Mouse (Mus musculus): ENCODE measurements around the gene Pdcd4. TPM values are rescaled to one million over a fixed set of nuclear protein-coding genes. Genes with fewer than 3 reads are reported as not detected.
"Not testable (repeated sequence)": the region's sequence is repeated elsewhere in the genome, so short reads cannot be mapped to it uniquely, and the experiment has no call there.

Pdcd4 gene
- polyA plus RNA-seq, 1 experiment, result 78.0 TPM

DNA sequence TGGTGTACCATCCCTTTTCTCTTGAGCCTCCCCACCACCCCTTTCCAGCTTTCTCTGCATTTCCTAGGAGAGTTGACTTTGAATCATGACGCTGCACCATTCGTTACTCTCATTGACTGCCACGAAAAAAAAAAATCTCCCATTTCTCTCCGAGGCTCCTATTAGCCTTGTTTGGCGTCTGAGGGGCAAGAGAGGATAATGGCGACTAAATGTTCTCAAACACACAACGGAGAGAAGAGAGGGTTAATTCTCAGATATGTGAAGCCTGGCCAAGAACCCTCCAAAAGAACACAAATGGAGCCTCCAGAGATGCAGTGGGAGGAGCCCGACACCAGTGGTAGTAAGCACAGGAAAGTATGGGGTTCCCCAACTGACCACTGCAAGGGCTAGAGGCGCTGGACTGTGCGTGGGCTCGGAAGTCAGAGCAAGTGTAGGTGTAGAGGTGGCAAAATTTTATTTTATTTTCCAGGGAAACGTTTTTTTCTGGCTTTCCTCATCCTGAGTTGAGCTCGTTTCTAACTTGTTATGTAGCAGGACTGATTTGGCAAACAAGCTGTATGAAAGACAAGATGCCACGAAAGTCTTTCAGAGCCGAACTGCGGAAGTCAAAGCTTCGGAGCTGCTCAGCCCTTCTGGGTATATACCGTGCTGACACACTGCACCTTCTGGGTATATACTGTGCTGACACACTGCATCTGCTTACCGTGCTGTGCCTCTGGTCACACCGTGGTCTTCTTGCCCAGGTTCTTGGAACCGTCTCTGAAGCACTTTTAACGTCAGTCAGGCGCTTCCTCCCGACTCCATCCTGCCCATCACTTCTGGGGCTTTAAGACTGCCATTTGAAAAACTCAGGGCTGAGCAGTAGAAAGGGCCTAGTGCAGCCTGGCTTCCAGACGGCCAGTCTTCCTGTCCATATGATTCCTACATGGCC is 7.2 kb downstream of the Pdcd4 start:
- no peak for DNase-seq (ENCODE audit: extremely low spot score in 1 of 2, low spot score in 1 of 2)

DNA sequence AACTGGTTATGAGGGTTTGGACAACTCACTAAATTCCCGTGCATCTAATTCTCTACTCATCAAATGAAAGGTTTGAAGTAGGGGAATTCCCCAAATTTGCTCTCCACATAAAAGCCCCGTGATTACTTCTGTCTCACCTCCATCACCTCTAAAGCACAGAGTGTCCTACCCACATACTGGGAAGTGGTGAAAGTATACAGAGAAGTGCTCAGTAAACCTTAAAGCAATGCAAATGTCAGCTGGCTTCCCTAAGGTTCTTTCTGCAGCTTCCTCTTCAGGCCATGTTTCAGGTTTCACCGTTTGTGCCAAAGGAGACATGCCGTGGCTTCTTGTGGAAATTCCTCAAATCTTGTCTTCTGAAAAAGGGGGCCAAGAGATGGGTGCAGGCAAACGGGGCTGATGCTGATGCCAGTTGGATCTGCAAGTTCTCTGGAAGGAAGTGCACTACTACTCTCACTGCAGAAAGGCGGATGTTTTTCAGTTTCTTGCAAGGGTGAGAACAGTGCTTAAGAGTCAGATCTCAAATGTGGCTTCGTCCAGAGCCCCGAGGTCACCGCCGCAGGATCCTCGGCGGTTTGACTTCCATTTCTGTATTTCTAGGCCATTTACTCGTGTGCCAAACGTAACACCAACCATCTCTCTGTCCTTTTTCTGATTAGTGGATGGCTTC is 8.0 kb downstream of the Pdcd4 start:
- DNase-seq (ENCODE audit: extremely low spot score in 1 of 2, low spot score in 1 of 2), result no peak

DNA sequence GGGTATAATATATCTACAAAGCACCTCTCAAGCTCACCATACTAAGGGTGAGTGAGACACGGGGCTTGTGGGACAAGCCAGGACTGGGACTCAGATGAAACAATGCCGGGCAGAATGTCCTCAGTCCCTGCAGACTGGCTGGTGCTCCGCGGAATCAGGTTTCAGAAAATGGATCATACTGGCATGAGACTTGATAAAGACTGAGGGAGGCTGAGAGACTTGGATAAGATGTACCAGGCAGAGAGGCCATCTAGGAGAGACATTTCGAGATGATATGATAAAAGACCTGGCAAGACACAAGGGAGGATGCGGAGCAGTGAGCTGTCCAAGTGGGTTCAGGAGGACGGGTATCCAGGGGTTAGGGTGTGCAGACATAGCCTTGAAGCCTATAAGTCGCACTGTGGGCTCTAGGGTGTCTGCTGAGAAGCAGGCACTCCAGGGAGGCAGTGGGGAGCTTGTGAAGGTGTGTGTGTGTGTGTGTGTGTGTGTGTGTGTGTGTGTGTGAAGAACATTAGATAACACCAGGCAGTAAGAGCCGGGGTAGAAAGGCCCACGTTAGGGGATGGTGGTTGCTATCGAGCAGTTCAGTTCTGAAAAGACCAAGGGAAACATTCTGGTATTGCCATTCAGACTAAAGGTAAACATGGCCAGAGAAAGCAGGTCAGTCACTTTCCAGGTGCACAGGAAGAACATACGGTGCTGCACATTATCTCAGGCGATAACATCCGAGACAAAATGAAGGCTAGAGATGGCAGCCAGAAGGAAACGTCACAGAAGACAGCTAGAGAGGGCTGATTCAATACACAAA is 10.1 kb downstream of the Pdcd4 start:
- DNase-seq (ENCODE audit: extremely low spot score in 1 of 2, low spot score in 1 of 2), result no peak

DNA sequence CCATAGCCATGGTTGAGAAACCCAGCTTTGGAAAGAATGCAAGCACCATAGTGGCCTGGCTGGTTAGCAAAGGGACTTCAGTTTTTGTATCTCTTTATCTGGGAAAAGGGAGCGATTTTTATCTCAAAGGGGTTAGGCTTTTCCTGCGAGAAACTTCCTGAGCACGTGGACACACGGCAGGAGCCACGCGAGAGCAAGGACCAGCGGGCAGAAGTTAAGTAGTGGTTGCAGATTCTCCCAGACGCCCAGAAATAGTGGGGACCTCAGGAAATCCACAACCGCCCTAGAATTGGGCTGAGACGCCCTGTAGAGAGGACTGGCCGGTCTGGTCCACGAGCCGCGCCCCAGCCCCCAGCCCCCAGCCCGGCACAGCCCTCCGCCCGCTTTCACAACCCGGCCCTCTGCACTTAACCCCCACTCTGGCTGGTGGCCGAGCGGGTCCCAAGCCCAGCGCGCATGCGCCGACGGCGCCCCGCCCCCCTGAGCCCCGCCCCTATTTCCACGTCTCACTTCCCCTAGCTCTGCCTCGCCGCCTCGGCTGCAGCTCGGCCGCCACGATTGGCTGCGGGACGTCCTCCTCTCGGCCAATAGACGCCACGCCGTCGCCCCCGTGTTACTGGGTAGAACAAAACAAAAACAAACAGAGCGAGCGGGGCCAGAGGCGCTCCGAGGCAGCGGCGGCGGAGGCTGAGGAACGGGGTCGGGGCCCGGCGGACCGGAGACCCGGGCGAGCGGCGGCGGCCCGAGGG is 10.9 kb downstream of the Pdcd4 start:
- peak; percentile 94 to 95 for DNase-seq (ENCODE audit: extremely low spot score in 1 of 2, low spot score in 1 of 2)

DNA sequence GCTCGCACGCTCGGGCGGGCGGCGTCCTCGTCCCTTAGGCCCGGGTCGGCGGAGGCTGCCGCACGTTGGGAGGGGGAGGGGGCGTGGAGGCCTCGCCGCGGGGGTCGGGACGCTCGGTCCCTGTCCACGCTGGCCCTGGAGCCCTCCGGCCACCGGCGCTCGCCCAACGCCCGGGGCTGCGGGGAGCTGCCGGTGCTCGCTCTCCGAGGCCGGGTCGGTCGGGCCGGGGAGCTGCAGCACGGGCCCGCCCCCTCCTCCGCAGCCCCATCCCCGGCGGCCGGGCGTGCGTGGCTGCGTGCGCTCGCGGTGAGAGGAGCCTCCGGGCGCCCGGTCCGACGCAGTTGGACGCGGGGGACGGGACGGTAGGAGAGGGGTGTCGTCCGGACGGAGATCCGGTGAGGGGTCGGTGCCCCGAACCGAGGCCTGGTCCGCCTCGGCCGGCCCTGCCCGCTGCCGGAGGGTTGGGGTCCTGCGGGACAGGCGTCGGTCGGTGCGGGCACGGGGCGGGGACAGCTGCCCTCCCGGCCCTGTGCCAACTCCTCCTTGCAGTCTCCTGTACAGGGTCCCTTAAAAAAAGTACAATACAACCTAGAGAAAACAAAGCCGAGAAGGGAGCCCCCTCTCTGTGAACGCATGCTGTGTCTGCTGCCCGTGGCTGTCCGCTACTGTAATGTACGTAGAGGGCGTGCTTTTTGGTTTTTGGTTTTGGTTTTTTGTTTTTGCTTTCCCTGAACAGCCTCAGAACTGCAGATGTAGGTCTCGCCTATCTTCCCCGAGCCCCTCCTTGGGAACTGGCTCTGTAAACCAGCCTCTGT is 11.7 kb downstream of the Pdcd4 start:
- DNase-seq (ENCODE audit: extremely low spot score in 1 of 2, low spot score in 1 of 2), result peak in 1 of 2 experiments; percentile 58

DNA sequence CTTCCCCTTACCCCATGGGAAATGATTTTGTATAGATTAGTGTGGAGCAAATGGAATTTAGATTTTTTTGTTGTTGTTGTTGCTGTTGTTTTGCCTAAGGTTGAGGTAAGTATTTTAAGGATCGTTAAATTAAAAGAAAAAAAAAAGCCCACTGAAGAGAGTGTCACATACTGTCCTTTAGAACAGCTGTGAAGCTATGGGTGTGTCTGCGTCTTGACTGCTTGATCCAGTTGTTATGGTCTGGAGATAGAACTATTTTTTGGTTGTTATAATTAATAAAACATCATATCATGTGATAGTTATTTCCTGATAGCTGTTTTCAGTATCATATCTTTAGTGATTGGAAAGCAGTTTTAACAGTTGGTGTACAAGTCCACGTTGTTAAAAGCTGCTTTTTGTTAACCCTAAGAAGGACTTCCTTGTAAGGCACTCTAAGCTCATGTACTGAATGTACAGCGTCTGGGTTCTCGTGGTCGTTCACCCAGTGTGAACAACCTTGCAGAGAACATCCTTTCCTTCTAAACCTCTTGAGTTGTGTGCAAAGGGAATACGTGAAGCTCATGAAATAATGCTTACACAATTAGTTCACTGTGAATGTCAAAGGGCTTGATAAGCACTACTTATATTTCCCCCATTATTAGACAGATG is 12.9 kb downstream of the Pdcd4 start:
- no peak for DNase-seq (ENCODE audit: extremely low spot score in 1 of 2, low spot score in 1 of 2)

DNA sequence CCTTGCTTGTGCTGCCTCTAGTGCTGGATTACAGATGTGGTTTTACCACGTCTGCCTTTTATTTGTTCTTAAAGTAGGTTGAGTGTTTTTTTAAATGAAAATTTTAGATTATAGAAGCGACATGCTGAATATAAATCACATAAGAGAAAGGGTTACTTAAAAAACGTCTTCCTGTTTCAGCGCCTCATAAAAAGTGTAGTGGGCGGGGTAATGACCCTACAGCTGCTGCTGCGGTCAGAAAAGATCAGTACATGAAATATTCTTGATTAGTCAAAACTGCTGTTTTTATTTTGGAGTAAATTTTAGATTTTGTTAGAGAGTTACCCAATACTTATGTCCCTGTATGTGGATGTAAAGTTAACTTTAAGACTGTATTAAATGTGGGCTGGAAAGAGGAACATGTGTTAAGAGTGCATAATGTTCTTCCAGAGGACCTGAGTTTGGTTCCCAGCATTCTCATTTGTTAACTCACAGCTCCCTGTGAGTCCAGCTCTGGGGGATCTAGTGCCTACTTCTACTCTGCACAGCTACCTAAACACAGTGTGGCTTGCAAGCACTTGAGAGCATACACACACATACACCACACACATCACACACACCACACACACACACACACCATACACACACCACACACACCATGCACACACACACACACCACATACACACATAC is 14.1 kb downstream of the Pdcd4 start:
- DNase-seq (ENCODE audit: extremely low spot score in 1 of 2, low spot score in 1 of 2), result no peak

DNA sequence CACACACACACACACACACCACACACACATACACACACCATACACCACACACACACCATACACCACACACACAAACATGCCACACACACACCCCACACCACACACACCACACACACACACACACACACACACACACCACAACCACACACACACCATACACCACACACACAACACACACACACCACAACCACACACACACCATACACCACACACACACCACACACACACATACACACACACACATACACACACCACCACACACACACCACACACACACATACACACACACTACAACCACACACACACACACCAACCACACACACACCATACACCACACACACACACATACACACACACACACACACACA is 14.7 kb downstream of the Pdcd4 start:
- not testable (repeated sequence) for DNase-seq (ENCODE audit: extremely low spot score in 1 of 2, low spot score in 1 of 2)

DNA sequence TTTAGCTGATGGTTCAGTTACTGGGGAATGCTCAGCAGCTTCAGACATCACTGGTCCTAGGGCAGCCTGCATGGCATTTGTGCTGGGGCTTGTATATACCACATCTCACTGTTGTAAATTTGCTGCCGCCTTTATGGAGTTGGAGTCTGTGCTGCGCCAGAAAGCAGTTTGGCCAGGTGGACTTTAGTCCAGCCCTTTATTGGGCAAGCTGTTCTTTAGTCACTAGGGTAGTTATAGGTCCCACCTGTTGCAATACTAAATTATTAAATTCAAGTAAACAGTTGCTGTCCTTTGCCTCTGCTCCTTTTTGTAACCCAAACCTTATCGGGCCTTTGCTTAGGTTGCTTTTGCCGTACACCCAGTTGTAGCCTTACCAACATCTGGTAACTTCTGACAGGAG is 22.9 kb downstream of the Pdcd4 start:
- no peak for DNase-seq (ENCODE audit: extremely low spot score in 1 of 2, low spot score in 1 of 2)

DNA sequence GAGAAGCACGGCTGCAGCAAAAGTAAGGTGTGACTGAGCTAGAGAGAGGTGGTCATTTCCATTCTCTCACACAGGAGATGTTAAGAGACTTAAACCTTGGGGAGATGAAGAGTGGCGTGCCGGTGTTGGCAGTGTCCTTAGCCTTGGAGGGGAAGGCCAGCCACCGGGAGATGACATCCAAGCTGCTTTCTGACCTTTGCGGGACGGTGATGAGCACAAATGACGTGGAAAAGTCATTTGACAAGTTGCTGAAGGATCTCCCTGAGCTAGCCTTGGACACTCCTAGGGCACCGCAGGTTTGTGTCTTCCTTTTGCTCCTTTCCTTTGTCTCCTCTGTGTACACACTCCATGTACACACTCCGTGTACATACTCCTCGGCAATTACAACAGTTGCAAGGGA is 27.5 kb downstream of the Pdcd4 start:
- DNase-seq (ENCODE audit: extremely low spot score in 1 of 2, low spot score in 1 of 2), result no peak

DNA sequence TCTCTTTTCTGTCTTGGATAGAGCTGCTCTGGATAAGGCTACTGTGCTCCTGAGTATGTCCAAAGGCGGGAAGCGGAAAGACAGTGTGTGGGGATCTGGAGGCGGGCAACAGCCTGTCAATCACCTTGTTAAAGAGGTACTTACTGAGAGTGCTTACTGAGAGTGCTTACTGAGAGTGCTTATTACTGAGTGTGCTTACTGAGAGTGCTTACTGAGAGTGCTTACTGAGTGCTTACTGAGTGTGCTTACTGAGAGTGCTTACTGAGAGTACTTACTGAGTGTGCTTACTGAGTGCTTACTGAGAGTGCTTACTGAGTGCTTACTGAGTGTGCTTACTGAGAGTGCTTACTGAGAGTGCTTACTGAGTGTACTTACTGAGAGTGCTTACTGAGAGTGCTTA is 30.0 kb downstream of the Pdcd4 start:
- DNase-seq (ENCODE audit: extremely low spot score in 1 of 2, low spot score in 1 of 2), result not testable (repeated sequence)

DNA sequence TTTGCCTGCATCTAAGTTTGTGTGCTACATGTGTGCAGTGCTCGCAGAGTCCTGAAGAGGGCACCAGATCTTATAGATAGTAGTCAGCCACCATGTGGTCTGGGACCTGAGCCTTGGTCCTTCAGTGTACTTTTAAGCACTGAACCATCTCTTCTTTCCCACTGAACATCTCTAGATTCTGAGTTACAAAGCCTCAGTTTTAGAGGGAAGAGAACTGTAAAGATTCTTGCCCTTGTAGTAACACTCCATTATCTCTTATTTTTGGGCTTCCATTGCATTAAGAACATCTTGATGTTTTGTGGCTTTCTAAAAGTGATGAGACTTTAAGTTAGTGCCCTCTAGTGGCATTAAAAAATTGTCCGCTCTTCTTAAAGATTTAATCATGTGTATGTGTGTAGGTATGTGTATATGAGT is 33.3 kb downstream of the Pdcd4 start:
- peak in 1 of 2 experiments; percentile 56 for DNase-seq (ENCODE audit: extremely low spot score in 1 of 2, low spot score in 1 of 2)

DNA sequence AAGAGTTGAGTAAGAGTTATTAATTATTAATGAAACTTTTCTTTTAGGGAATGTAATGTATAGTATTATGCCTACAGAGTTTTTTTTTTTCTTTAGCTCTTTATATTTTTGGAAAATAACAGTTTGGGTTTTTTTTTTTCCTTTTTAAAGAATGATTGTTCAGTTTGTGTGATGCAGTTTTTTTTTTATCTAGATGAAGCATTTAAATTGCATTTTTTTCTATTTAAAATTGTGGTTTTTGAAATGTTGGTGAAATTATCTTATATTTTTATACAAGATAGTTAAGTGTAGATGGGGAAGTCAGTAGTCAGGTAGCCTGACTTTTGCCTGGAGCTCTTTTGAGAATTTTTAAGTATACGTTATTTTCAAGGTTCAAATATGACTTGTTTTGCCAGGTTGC is 34.7 kb downstream of the Pdcd4 start:
- no peak for DNase-seq (ENCODE audit: extremely low spot score in 1 of 2, low spot score in 1 of 2)

DNA sequence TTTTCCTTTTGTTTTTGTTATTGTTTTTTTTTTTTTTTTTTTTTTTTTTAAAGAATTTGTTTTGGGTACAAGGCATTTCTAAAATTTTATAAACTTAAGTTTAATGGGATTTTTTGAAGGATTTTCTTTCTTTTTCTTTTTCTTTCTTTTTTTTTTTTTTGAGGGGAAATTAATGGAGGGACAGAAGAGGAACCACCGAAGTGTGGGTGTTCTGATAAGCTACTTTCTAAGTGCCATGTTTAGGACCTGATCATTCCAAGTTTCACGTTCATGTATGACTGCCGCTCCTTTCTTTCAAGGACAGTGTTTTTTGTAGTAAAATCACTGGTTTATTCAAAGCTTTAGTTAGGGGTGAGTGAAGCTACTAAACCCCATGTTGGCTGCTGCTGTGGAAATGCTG is 37.2 kb downstream of the Pdcd4 start:
- DNase-seq (ENCODE audit: extremely low spot score in 1 of 2, low spot score in 1 of 2), result no peak

DNA sequence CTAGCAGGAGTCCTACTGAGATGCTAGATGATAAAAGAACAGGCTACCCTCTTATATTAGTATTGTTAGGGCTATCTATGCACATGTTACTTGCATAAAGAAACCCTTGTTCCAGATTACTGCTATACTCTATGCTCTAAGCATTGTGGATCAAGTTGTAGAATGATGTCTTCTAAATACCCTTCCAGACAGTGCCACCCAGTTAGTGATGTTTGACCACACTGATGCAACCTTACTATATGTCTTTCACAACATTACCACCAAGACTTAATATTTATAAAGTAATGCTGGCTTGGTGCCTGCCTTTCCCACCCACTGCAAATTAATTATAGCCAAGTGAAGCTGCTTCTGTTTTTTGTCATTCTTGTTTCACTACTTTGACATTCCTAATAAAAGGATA is 41.0 kb downstream of the Pdcd4 start:
- no peak for DNase-seq (ENCODE audit: extremely low spot score in 1 of 2, low spot score in 1 of 2)

DNA sequence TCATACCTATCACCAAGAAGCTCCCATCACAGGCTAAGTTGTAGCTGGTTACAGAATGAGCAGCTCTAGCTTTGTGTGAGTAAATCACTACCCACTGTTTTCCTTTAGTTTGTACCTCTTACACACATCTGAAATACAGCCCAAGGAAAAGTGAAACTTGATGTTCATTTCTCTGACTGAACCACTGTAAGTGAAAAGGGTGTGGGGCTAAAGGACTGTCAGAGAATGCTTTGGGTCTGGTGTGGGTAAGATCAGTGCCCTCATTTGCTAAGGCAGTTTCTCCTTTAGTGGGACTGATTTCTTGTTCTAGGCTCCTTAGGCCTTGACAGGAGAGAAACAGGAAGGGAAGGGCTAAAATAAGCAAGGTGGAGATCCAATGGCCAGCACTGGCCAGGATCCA is 42.0 kb downstream of the Pdcd4 start:
- DNase-seq (ENCODE audit: extremely low spot score in 1 of 2, low spot score in 1 of 2), result no peak

DNA sequence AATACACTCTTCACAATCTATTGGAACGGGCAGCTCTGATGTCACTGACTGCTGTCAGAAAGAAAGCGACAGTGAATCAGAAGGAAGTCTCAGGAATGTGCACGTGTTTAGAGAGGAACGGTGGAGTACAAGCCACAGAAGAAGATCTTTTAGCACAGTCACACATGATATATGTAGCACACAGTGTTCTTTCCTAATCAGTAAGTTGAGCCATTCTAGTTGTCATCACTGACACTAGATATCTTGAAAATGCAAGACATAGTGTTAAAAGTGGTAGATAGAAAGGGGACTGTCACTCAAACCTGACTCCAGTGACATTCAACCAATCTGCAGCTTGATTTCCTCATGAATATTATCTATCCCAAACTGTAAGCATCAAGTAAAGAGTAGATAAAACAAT is 47.4 kb downstream of the Pdcd4 start:
- DNase-seq (ENCODE audit: extremely low spot score in 1 of 2, low spot score in 1 of 2), result no peak

DNA sequence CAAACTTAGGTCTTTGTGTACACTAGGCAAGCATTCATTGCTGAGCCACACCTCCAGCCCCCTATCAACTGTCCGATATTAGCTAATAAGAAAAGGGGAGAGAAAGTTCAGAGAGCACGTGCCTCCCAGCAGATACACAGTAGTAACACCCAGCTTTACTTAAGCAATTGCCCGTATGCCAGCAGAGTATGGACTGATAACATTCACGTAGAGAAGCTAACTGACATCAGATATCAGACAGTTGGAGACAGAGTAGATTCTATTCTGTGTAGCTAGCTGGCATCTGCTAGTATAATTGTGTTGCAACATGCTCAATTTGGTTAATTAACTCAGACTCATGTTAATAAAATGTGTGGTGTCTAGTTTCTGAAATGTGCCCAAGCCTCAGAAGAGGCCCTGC is 49.1 kb downstream of the Pdcd4 start:
- DNase-seq (ENCODE audit: extremely low spot score in 1 of 2, low spot score in 1 of 2), result no peak

DNA sequence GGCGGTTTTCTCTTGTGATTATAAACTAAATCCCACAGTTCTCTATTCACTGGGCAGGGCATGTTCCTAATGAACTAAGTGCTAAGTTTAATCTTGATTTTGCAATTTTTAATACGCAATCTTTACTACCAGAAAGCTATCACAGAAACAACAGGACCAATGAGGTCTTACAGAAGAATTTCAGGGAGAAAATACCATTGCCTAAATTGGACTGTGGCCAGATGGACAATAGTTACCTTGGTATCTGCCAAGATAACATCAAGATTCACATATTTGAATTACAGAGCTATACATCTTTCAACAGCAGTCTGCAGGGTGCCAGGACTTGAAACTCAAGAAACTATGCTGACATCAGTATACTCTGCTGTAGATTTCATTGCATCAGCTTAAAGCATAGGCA is 50.3 kb downstream of the Pdcd4 start:
- DNase-seq (ENCODE audit: extremely low spot score in 1 of 2, low spot score in 1 of 2), result no peak
